Mouse (Mus musculus) left cerebral cortex, postnatal 10 days (tissue): ENCODE results near the gene Pigp. TPM values are rescaled to one million over a fixed set of nuclear protein-coding genes. Genes with fewer than 3 reads are reported as not detected.
"Not testable (repeated sequence)": the region's sequence is repeated elsewhere in the genome, so short reads cannot be mapped to it uniquely, and the experiment has no call there.

Experiments used
- DNase-seq, 2 experiments: peaks; one replicate each; pipeline ENCODE4 v3.0.0; 2021 to 2022; ENCODE audit warnings: low spot score in 2 of 2, mixed read lengths in 1 of 2; ENCODE audit errors: extremely low spot score in 1 of 2
- intact Hi-C: fragments of 180-260 bp; cut with DNase I; formaldehyde crosslinking; loops from one replicate; pipeline ENCODE4 v1.15.1; 2025
- total RNA-seq, 2 experiments: library from RNA; stranded (reverse); gene quantifications; 2 replicates each; pipeline ENCODE4 v1.2.3; 2021

Gene Pigp
- total RNA-seq, 2 experiments from 2014 or later, result 46.8 to 51.4 TPM

GRCm38 (mm10) chr16:94362174-94362873, 9.3 kb downstream of the Pigp start:
- intact Hi-C loops, result no loop called here
- DNase-seq, result peak; percentile 77 to 79

DNA sequence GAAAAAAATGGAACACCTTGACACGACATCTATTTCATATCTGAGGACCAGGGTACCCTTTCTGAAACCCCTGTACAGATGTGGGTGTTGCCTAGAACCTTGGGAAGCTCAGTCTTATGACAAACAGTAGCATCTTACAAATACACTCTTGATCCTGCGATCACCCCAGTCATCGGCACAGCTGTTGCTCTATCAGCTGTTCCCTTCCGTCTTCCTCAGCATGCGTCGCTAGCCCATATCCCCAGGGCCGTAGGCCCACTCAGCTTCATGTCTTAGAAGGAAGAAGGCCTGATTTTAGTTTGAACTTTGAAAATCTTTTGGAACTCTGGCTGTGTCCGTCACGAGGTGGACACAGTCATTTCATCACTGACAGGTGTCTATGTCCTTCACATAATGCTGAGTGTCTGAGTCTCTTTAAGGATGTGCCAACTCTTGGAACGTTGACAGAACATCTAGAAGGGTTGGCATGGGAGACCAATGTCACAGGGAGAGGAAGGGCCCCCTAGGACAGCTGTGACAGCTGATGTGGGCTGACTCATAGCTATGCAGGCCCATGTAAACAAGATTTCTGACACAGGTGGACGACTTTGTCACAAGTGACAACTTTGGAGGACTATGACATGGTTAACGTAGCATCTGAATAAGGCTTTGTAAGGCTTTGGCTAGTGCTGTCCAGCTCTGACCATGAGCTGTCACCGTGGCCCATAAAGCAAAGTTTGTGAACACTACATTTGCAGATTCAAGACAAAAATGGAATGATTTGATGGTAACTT, 10.9 kb downstream of the Pigp start:
- no peak for DNase-seq
- intact Hi-C loops, result no loop called here

- intact Hi-C loops, result no loop called here
- DNase-seq, result no peak
These were observed 13.6 kb downstream of the Pigp start for GRCm38 (mm10) chr16:94358091-94358490.

- DNase-seq, result no peak
- intact Hi-C loops, result no loop called here
These were observed 14.7 kb downstream of the Pigp start for GRCm38 (mm10) chr16:94356776-94357494.

DNA sequence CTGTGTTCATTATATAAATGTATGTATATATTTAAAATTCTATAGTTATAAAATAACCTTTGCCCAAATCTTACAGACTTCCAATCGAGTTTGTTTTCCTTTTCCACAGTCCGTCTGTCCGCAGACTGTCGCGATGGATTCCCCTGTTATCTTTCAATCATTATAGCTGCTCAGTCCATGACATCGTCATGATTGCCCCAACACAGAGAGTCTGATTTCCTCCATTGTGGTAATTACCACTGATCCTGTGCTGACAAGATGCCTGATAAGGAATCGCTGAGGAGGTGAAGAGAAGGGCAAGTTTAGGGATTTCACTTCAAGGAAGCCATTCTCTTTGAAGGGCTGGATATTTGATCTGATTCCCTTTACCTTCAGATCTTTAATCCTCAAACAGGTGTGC, 15.6 kb downstream of the Pigp start:
- intact Hi-C loops, result no loop called here

DNA sequence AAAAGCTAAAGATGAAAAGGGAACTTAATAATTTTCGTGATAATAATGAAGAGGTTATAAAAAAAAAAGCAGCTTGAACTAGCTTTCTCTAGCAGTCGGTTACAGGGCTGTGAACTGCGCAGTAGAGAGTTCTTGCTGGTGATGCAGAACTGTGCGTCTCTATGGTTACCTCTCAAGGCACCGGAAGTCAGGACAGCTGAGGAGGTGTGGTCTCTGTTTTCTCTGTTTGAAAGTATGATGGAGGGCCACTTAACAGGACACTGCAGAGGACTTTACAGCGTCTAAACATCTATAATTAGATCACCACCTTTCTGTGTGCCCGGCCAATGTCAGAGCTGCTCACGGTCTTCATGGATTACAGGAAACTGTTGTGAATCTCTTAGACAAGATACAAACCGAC, 17.2 kb downstream of the Pigp start:
- intact Hi-C loops, result no loop called here
- no peak for DNase-seq

More for the DNA sequence above, 15.6 kb downstream of the Pigp start:
- DNase-seq, result no peak

DNA sequence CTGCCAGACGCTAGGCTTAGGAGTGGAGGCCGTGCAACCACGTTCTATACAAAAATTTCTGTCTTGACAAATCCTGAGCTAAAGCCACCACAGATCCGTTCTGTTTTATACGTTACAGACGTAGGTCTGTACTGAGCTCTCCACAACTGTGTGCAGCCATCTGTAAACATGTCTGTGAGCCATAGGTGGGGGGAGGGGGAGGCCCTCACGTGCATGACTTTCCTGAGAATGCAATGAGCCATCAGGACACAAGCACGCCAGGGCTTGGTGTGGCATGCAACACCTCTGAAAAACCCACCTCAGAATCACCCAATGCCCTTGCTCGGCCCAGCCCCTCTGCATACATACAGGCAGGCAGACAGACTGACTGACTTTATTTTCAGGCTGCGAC, 21.4 kb downstream of the Pigp start:
- no peak for DNase-seq
- intact Hi-C loops, result no loop called here

GRCm38 (mm10) chr16:94349588-94350286, 21.9 kb downstream of the Pigp start:
- DNase-seq, result no peak

GRCm38 (mm10) chr16:94348779-94349178, 22.9 kb downstream of the Pigp start:
- intact Hi-C loops, result no loop called here
- DNase-seq, result no peak

More at GRCm38 (mm10) chr16:94349588-94350286, 21.9 kb downstream of the Pigp start:
- intact Hi-C loops, result no loop called here

DNA sequence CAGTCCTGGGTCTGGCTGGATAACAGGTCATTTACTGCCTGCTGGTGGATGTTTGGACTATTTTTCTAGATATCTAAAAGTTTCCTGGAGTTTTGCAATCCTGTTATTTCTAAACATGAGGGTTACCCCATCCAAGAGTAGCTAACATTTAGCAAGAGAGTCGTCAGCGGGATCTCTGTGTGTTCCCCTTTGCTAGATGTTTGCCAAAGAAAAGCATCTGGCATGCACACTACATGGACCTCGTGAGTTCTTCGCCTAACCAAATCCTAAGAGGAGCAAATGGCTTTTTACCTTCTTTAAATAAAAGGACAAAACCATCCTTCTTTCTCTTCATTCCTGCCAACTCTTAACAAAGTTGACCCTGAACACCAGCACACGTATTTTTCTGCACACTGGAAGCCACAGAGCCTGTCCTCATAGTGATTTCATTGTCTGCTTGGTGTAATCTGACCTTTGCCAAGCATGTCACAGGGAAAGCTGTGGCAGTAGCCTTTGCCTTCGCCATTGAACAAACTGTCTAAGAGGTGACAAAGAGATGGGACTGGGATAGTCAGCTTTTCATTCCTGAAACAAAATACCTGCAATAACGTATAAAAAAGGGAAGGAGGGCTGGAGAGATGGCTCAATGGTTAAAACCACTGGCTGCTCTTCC, 24.4 kb downstream of the Pigp start:
- intact Hi-C loops, result no loop called here
- DNase-seq, result no peak

DNA sequence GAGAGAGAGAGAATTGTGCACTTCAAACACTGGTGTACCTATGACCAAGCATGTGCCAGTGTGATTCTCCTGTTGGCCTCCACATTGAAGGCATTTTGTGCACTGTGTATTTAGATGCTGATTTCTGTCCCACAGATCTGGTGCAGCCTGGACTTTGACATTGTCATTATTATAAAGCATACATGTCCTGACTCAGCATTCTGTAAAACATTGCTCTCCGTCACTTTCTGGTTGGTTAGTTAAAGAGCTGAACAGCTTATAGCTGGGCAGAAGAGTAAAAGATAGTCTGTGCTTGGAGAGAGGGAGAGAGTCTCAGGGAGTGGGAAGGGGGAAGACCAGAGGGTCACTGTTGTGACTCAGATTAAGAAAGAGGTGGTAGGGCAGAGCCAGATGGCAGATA, 25.9 kb downstream of the Pigp start:
- intact Hi-C loops, result no loop called here
- DNase-seq, result no peak

- intact Hi-C loops, DNase-seq: not testable (repeated sequence)
These were observed 32.2 kb downstream of the Pigp start for GRCm38 (mm10) chr16:94339164-94340160.

DNA sequence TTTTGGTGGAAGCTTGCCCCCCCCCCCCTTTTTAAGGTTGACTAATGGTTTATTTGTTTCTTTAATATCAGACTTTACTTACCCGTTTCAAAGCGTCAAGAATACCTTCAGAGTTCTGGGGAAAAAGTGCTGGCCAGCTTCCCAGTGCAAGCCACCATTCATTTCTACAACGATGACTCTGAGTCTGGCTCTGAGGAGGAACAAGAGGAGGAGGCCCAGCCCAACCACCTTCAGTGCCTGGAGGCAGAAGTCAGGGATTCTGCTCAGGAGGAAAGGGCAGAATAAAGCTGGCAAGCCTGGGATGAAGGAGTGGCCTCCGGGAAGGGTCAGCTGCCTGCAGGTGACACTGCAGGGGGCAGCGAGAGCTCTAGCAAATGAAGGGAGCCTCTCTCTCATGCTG, 36.0 kb downstream of the Pigp start:
- intact Hi-C loops, result no loop called here
- DNase-seq, result no peak

DNA sequence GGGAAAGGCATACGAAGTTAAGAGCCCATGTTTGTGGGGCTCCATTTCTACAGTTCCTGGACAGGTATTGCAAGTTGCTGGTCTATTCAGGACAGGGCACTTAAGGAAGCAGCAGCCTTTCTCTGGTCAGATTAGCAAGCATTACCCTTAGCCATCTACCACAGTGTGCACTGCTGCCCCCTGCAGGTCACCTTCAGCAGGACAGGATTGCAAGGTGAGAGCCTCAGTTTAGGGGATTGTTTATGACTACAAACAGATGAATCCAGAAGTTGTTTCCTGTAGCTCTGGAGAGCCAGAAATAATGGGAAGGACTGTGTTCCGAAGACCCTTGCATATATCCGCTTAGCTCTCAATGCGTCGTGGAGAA, 39.8 kb downstream of the Pigp start:
- intact Hi-C loops, result no loop called here
- DNase-seq, result no peak

DNA sequence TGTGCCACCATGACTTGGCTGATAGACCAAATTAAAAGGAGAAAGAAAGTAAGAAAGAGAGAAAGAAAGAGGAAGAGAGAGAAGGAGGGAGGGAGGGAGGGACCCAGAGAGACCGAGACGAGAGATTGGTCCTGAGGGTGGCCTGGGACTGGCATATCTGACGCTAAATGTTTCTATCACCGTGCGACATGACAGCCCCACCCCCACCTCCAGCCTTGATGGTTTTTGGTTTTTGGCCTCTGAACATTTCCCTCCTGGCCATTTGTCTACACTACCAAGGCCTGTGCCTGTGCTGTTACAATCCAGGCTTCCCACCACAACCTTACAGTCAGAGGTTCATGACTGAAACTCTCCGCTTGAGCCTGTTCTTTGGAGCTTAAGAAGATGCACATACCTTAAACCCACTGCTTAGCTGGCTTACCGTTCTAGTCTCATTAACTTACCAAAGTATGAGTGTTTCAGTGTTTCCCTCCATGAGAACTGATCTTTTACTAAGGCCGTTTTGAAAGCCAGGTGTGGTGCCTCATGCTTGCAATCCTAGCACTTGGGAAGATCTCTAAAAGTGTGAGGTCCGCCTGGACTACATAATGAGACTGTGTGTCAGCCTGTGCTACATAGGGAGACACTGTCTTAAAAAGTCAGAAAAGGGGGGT, 40.3 kb downstream of the Pigp start:
- DNase-seq, result no peak
- intact Hi-C loops, result no loop called here

GRCm38 (mm10) chr16:94330429-94330828, 41.2 kb downstream of the Pigp start:
- intact Hi-C loops, result no loop called here
- DNase-seq, result no peak
